Mouse (Mus musculus) hindbrain, postnatal 0 days (tissue): ENCODE data around the gene Sec1. TPM values are rescaled to one million over a fixed set of nuclear protein-coding genes. Genes with fewer than 3 reads are reported as not detected.

Experiments
- ATAC-seq: fragments of 200-750 bp; cut with Nextera tagmentation; 2 replicates; pipeline ENCODE4 v1.8.0; 2017; ENCODE audit warnings: mild to moderate bottlenecking, moderate TSS enrichment, moderate library complexity
- DNase-seq: peaks from one replicate; pipeline ENCODE4 v3.0.0-alpha.2; 2015; ENCODE audit warnings: low spot score
- H3K27ac ChIP-seq: fragments of 300-500 bp; sonication (generic); 2 replicates; pipeline ENCODE4 v1.5.1; 2014; ENCODE audit warnings: mild to moderate bottlenecking
- H3K27me3 ChIP-seq: fragments of 300-500 bp; sonication (generic); 2 replicates; pipeline ENCODE4 v1.6.1; 2014; ENCODE audit warnings: low read length, mixed read lengths; ENCODE audit not compliant: insufficient read depth
- H3K36me3 ChIP-seq: fragments of 300-500 bp; sonication (generic); 2 replicates; pipeline ENCODE4 v1.6.1; 2014; ENCODE audit warnings: low read length, mixed read lengths; ENCODE audit not compliant: insufficient read depth
- H3K4me1 ChIP-seq: fragments of 300-500 bp; sonication (generic); 2 replicates; pipeline ENCODE4 v1.6.1; 2014; ENCODE audit warnings: antibody characterized with exemption, low read length, mixed read lengths; ENCODE audit not compliant: insufficient read depth
- H3K4me2 ChIP-seq: fragments of 300-500 bp; sonication (generic); 2 replicates; pipeline ENCODE4 v1.6.1; 2014; ENCODE audit warnings: low read depth, mild to moderate bottlenecking, low read length, moderate library complexity, mixed read lengths
- H3K4me3 ChIP-seq: fragments of 300-500 bp; sonication (generic); 2 replicates; pipeline ENCODE4 v1.5.1; 2014; ENCODE audit warnings: low read length
- H3K9ac ChIP-seq: fragments of 300-500 bp; sonication (generic); replicated peaks from 2 replicates; pipeline ENCODE4 v1.6.1; 2014; ENCODE audit warnings: mild to moderate bottlenecking, low read length, moderate library complexity, mixed read lengths
- H3K9me3 ChIP-seq: fragments of 300-500 bp; sonication (generic); 2 replicates; pipeline ENCODE4 v1.6.1; 2016; ENCODE audit warnings: low read length, mixed read lengths
- CTCF ChIP-seq: IDR thresholded peaks from 2 replicates; pipeline ENCODE4 v1.5.1; 2016; ENCODE audit warnings: antibody characterized with exemption, control low read depth, low read depth
- WGBS: fragments of 180-500 bp; shearing (Covaris S2); extraction: QIAGEN DNeasy Blood & Tissue Kit; methylation state at CpG from one replicate; pipeline ENCODE4 v1.1.7; 2014; 5-methylcytosine and 5-hydroxymethylcytosine counted together
- polyA plus RNA-seq: library from polyadenylated mRNA; unstranded; fragments of >200 nt; fragmentation: Nextera tagmentation; extraction: Ambion mirVana; gene quantifications from 2 replicates; pipeline ENCODE4 v1.2.1, GENCODE M21; 2015
- total RNA-seq: library from RNA; depleted of rRNA; stranded (reverse); fragments of >200 nt; gene quantifications from 2 replicates; pipeline ENCODE4 v1.2.3, GENCODE M21; 2014; rRNA removed

Gene Sec1
- total RNA-seq (0.68 and 0.79 TPM in 2 replicates), polyA plus RNA-seq (0.35 and 0.48 TPM in 2 replicates)

- no peak for TF ChIP-seq CTCF
- H3K36me3 ChIP-seq: no peaks in the 10 kb centered on the region
- no peak for DNase-seq
- H3K9ac ChIP-seq: no peak within 1 kb of the TSS
- no peaks in the 10 kb centered on the region for H3K4me1 ChIP-seq
- no peak within 1 kb of the TSS for H3K4me3 ChIP-seq
- ATAC-seq: peak; percentile 36; the same call in 1 of the 2 replicates
- no peak within 1 kb of the TSS for H3K4me2 ChIP-seq
- no peaks in the 10 kb centered on the region for H3K27me3 ChIP-seq
- H3K9me3 ChIP-seq: no peaks in the 10 kb centered on the region
- no peak within 1 kb of the TSS for H3K27ac ChIP-seq
- 89% methylated on average over 50 of the region's 50 CpGs for WGBS
Measured at GRCm38 (mm10) chr7:45693921-45694591, at the start of gene Sec1. Gene Sec1 (minus strand): TSS chr7:45694402.

GRCm38 (mm10) chr7:45742338-45742737 lies 48.1 kb upstream of the Sec1 start:
- no peaks in the 10 kb centered on the region for H3K4me1 ChIP-seq
- H3K36me3 ChIP-seq: no peaks in the 10 kb centered on the region
- peak overlapping the region; percentile 23; the same call in 1 of the 2 replicates for H3K4me2 ChIP-seq
- 0 out of 2 replicates have a peak overlapping the region, but pooled peaks have one; percentile 3 for H3K9ac ChIP-seq
- H3K27me3 ChIP-seq: no peaks in the 10 kb centered on the region
- WGBS: 42% methylated on average over 19 of the region's 19 CpGs
- H3K9me3 ChIP-seq: no peaks in the 10 kb centered on the region
- peak; percentile 30; the same call in 1 of the 2 replicates for ATAC-seq
- peak; percentile 37 for DNase-seq
- no peak overlapping the region for H3K27ac ChIP-seq
- peak; percentile 55 for TF ChIP-seq CTCF
- H3K4me3 ChIP-seq: no peak overlapping the region

DNA sequence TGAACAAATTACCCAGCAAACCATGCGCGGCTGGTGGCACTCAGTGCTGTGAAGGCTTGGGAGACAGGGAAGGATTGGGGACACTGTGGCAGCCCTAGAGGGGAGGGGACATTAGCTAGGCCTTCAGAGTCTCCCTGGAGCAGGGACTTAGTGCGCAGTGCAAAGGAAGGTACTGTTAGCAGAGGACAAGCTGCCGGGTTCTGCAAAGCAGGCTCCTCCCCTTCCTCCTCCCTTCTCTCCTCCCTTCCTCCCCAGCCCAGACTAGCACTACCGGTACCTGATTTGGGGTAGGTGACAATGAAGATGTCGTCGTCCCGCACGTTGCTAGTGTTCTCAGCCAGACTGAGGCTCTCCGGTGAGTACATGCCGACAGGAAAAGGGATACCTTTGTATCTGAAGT lies 47.6 kb upstream of the Sec1 start:
- H3K4me3 ChIP-seq: no peak overlapping the region
- no peaks in the 10 kb centered on the region for H3K9me3 ChIP-seq
- 43% methylated on average over 11 of the region's 11 CpGs for WGBS
- H3K36me3 ChIP-seq: no peaks in the 10 kb centered on the region
- no peaks in the 10 kb centered on the region for H3K27me3 ChIP-seq
- TF ChIP-seq CTCF: no peak
- no peak overlapping the region for H3K27ac ChIP-seq
- H3K9ac ChIP-seq: 0 out of 2 replicates have a peak overlapping the region, but pooled peaks have one; percentile 3
- peak overlapping the region; percentile 23; the same call in 1 of the 2 replicates for H3K4me2 ChIP-seq
- ATAC-seq (no peak), DNase-seq (no peak)
- no peaks in the 10 kb centered on the region for H3K4me1 ChIP-seq

DNA sequence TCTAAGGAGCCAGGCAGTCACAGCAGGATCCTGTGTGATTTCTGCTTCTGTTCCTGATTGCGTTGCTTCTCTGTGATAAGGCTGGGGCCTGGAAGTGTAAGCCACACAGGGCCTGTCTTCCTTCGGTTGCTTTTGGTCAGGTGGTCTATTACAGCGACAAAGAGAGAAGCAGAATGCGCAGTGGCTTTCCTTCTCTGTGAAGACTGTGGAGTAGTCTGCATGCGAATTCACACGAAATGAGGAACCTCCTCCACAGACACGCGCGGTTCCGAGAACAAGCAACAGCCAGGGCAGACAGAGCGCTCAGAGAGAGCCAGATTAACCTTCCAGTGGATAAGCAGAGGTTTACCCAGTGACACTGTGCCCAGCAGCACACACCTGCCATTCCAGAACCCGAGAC lies 47.1 kb upstream of the Sec1 start:
- 87% methylated on average over 12 of the region's 12 CpGs for WGBS
- Histone ChIP-seq H3K4me1 (no peaks in the 10 kb centered on the region), H3K4me2 (no peak overlapping the region), H3K27me3 (no peaks in the 10 kb centered on the region), H3K9me3 (no peaks in the 10 kb centered on the region), H3K27ac (no peak overlapping the region), H3K9ac (no peak overlapping the region), H3K36me3 (no peaks in the 10 kb centered on the region), H3K4me3 (no peak overlapping the region)
- TF ChIP-seq CTCF: no peak
- no peak for ATAC-seq
- DNase-seq: no peak

DNA sequence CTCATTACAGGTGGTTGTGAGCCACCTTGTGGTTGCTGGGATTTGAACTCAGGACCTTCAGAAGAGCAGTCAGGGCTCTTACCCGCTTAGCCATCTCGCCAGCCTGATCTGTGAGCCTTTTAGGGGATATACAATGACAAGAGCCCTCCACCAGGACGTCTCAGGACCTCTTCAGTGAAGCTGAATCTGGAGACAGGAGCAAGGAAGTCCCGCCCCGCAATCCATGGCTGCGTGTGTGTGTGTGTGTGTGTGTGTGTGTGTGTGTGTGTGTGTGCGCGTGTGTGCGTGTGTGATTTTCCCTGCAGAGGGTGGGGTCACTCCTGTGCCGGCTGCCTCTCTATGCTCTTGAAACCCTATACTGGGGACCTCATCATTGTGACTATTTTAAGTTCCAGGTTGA lies 45.6 kb upstream of the Sec1 start:
- DNase-seq: no peak
- TF ChIP-seq CTCF: no peak
- Histone ChIP-seq H3K4me1 (no peaks in the 10 kb centered on the region), H3K9me3 (no peaks in the 10 kb centered on the region), H3K27me3 (no peaks in the 10 kb centered on the region), H3K4me3 (no peak overlapping the region), H3K36me3 (no peaks in the 10 kb centered on the region), H3K9ac (no peak overlapping the region), H3K27ac (no peak overlapping the region), H3K4me2 (no peak overlapping the region)
- no peak for ATAC-seq
- 69% methylated on average over 10 of the region's 10 CpGs for WGBS

- Histone ChIP-seq H3K9me3 (no peaks in the 10 kb centered on the region), H3K27me3 (no peaks in the 10 kb centered on the region), H3K4me1 (no peaks in the 10 kb centered on the region), H3K4me3 (no peak overlapping the region), H3K27ac (no peak overlapping the region), H3K36me3 (no peaks in the 10 kb centered on the region), H3K4me2 (no peak overlapping the region), H3K9ac (no peak overlapping the region)
- ATAC-seq (peak; percentile 86), DNase-seq (peak; percentile 92)
- TF ChIP-seq CTCF: peak; percentile 85
- 7% methylated on average over 9 of the region's 9 CpGs for WGBS
Measured at GRCm38 (mm10) chr7:45739162-45739763, 45.1 kb upstream of the Sec1 start.

GRCm38 (mm10) chr7:45733477-45733876 lies 39.3 kb upstream of the Sec1 start:
- 89% methylated on average over 5 of the region's 5 CpGs for WGBS
- no peak overlapping the region for H3K27ac ChIP-seq
- no peaks in the 10 kb centered on the region for H3K36me3 ChIP-seq
- ATAC-seq: no peak
- TF ChIP-seq CTCF: no peak
- H3K4me3 ChIP-seq: no peak overlapping the region
- no peaks in the 10 kb centered on the region for H3K9me3 ChIP-seq
- H3K27me3 ChIP-seq: no peaks in the 10 kb centered on the region
- H3K9ac ChIP-seq: no peak overlapping the region
- no peak overlapping the region for H3K4me2 ChIP-seq
- DNase-seq: no peak
- no peaks in the 10 kb centered on the region for H3K4me1 ChIP-seq
